Mouse (Mus musculus): ENCODE results near the gene Myo10.

GRCm38 (mm10) chr15:25859469-25859868, 237.1 kb downstream of the Myo10 start:
- TF ChIP-seq CTCF (IDR thresholded peaks at IDR 0.05; ENCODE audit: extremely low read depth, insufficient read length, insufficient replicate concordance, low read depth, low read length) (no peak), POLR2A (IDR thresholded peaks at IDR 0.05; ENCODE audit: low read depth, low read length) (no peak)

Data from small intestine, adult 2 months (tissue).